Mouse (Mus musculus) frontal cortex, postnatal 36 days (tissue): ENCODE results near the gene Ddit4l.
"Not testable (repeated sequence)": the region's sequence is repeated elsewhere in the genome, so short reads cannot be mapped to it uniquely, and the experiment has no call there.

Experiments
- DNase-seq, 2 experiments: peaks; one replicate each; pipeline ENCODE4 v3.0.0; 2022; ENCODE audit warnings: low spot score in 2 of 2

The Ddit4l gene

GRCm38 (mm10) chr3:137647427-137648100 lies 26.2 kb downstream of the Ddit4l start:
- DNase-seq: peak; percentile 31 to 59

DNA sequence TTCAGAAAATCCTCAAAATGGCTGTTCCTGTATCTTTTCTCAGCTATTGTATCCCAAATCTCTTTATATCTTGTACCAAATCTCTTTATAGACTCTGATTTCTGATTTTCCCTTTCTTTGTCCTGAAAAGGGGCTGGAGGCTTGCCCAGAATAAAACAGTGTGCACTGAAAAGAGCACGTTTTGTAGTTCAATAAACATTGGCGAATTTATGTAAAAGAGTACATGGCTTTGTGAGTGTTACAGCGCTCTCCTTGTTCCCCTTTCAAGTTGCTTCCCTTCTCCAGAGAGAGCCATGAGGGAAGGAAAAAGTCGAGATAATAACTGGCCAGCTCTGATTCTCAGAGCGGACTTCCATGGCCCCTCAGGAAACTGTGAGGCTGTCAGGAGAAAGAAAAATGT lies 27.7 kb downstream of the Ddit4l start:
- no peak for DNase-seq

DNA sequence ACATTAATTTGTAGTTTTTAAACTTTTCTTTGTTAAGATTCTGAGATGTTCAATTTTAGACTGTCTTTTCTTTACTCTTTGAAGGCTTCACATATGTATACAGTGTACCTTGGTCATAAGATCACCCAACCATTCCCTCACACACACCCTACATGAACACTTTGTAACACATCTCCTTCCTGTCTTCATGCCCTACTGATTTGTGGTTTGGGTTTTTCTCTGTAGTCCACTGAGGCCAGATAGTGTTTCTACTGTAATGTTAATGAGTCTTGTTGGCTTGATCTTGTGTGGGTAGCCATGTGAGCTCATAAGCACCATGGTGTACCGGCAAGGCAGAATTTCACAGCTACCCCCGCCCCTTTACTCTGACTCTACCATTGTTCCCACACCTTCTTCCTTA lies 31.4 kb downstream of the Ddit4l start:
- no peak for DNase-seq

- not testable (repeated sequence) for DNase-seq
Observed at GRCm38 (mm10) chr3:137671224-137671623, 49.8 kb downstream of the Ddit4l start, which contains the start of gene Gm21962. Gene Gm21962, plus strand, starts transcription at chr3:137671524.
